Mouse (Mus musculus) megakaryocyte-erythroid progenitor cell, adult 5-6 weeks (primary cell): ENCODE results near the gene B230118H07Rik. TPM values are rescaled to one million over a fixed set of nuclear protein-coding genes. Genes with fewer than 3 reads are reported as not detected.
"Not testable (repeated sequence)": the region's sequence is repeated elsewhere in the genome, so short reads cannot be mapped to it uniquely, and the experiment has no call there.

Experiments
- ATAC-seq: replicated peaks from 2 replicates; pipeline ENCODE4 v1.8.0; 2016; ENCODE audit warnings: mild to moderate bottlenecking, inconsistent platforms; ENCODE audit not compliant: severe bottlenecking, poor library complexity, low FRiP score, low TSS enrichment
- total RNA-seq, 2 experiments: library from RNA; stranded (forward) in 1 of 2; stranded (reverse) in 1 of 2; fragments of 200-1000, 215-1000 nt in 1 of 2; fragments of >200 nt in 1 of 2; fragmentation: Nextera tagmentation in 1 of 2; gene quantifications; 2 replicates each; pipeline ENCODE4 v1.2.3; 2014 to 2017

Gene B230118H07Rik
- total RNA-seq, 2 experiments from 2014 or later: 34.1 to 45.4 TPM

DNA sequence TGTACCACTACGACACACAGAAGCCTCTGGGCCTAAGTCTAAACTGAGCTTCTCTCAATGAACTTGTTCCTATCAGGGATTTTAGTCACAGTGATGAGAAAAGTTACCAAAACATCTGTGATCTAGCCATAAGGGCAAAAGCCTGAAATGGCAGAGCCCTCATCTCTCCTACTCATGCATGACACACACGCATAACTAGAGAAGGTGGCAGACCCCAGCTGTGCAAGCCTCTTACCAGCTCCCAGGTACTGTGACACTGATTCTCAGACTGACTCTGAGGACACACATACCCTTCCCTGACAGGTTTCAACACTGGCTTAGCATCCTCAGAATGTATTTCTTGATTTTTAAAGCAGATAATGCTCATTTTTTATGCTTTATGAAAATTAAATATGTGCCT is 103.7 kb downstream of the B230118H07Rik start:
- ATAC-seq: no peak

DNA sequence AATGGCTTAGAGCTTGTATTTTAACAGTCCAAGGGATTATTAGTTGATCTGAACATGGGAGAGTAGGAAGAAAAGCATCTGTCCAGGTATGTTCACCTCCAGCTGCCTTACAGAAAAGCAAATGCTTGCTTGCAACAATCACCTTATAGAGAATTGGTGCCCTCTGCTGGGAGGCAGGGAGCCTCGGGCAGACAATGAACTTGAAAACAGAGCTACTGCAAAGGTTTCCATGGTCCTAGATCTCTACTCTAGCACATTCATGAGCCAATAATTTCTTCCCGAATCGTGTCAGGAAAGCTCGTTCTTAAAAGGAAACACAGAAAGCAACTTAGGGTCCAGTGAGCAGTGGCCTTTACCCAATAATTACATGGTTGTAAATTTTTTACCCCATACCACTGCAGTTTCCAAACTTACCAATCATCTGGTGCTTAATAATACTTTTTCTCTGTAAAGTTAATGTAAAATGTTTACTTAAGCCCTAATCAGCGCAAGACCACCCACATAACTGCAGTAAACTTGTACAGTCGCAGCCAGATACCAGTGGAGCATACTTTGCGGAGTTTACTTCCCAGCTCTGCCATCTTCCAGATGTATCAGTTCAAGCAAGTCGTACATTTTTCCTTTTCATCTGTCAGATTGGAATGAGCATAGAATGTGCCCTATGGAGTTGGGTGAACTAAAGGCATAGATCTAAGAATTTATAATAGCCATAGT is 105.5 kb downstream of the B230118H07Rik start:
- no peak for ATAC-seq

DNA sequence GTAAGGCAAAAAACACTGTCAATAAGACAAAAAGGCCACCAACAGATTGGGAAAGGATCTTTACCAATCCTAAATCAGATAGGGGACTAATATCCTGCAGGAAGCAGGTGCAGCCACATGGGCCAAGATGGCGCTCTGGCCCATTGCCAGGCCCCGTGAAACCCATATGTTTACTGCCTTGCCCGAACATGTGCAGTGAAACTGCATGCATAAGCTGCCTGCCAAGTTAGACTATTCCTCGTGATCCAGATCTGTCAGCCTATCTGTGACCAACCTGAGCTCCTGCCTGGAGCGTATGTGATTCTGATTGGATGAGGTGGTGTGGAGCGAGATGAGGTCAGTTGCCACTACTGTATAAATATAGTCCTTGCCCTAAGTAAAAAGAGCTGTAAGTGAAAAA is 112.4 kb downstream of the B230118H07Rik start:
- not testable (repeated sequence) for ATAC-seq

DNA sequence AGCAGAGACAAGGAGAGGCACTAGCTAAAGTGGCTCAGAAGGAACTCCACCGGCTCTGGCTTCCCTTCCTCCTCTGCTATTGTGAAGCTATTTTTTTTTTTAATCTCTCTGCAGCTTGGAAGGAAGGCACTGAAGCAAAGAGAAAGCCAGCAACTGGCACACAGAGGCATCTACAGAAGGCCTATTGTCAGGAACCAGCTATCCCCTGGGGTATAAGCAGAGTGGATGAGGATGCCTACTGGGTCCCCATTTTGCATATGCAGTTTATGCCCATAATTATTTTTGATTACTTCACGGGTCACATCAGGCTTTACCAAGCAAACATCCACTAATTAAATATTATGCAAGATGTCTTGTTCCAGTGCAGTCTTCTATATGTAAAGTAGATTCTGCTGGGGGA is 115.6 kb downstream of the B230118H07Rik start:
- no peak for ATAC-seq

DNA sequence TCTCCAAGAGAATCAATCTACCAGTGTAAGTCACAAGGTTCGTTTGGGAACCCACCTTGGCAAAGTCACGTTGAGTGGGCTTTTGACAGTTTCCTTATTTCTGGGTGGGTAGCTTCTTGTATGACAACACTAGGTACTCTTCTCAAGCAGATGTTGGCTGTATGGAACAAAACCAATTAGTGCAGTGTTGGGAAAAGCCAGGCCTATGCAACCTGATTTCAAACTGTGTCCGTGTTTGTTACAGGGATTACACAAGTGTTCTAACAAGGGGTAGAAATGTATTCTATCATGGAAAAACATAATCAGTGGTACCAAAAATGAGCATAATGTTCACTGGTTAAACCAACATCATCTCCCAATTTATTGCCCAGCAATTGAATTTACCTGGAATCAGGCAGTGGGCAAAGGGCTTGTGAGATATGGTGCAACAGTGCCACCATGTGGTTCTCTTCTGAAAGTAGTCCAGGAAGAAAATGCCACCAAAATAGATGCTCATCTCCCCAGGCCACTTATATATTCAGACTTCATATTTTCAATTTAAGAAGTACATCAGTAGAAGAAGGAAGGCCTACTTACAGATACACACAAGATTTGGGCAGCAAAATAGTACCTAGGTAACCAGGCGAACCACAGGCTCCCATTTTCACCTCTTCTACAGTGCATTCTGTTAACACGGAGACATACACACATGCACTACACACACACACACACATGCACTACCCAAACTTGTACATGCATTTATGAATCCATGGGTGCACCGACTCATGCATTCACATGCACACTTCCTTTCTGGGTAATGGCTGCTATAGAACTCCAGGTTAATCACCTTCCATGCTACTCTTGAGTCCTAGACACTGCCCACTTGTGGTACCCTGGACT is 123.6 kb downstream of the B230118H07Rik start:
- no peak for ATAC-seq

DNA sequence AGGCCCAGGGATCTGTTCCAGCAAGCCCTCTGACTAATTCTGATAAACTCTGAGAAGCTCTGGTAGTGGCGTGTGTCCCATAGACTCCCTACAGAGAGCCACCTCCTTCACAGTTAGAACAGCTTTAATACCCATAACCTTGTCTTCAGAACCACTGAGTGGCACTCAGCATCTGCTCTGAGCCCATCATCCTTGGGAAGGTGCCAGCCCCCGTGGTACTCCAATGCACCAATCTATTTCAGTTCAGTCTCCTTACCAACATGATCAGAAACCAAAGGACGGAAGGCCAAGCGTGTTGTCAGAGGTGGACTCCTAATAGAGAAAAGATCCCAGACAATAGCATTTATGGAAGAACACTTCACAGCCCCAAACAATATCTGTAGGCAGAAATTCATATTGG is 124.2 kb downstream of the B230118H07Rik start:
- ATAC-seq: no peak

DNA sequence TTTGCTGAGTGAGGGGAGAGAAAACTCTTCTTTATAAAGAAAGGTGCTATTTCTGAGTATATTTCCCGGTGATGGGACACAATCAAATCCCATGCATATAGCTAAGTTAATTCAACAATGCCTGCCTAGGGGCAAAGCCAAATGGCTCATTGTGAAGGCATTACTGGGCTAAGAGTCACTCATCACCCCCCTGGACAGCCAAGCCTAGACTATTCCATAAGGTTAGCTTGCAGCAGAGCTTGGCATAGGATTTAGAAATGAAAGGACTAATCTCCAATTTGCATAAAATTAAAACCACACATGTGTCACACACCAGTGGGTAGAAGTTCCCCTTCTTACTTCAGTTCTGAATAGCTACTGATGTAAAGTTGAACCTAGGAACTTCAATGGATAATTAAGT is 128.8 kb downstream of the B230118H07Rik start:
- ATAC-seq: no peak

DNA sequence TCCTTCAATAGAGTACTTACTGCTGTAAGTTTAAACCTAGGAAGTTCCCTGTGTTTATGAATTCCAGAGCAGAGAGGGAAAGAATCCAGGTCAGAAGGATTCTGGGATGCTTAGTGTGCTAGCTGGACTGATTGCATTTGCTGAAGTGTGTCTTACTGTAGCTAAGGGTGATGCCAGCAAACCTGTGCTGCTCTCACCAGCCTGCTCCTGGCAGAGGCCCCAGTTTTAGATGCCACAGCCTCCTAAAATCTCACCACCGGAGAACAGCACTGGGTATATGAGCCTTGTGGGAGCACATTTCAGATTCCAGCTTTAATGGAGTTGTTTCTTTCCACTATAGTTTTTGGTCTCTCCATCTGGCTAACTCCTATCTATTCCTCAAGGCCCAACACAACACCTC is 129.4 kb downstream of the B230118H07Rik start:
- no peak for ATAC-seq

Other genes with a start within 250 kb of the B230118H07Rik start
- gene Rag2, start 24.8 kb downstream of the B230118H07Rik start, total RNA-seq (2014; fragmentation: Nextera tagmentation): 0.35 and 0.90 TPM in 2 replicates
- 0.34 and 2.0 TPM in 2 replicates for gene Rag2, start 24.8 kb downstream of the B230118H07Rik start, total RNA-seq (2017)
- 0.99 and 2.2 TPM in 2 replicates for gene Rag1, start within 50 bp of the B230118H07Rik start, total RNA-seq (2014; fragmentation: Nextera tagmentation)
- gene Rag1, start within 50 bp of the B230118H07Rik start, total RNA-seq (2017): 0.23 and 1.1 TPM in 2 replicates
- 18.3 and 26.1 TPM in 2 replicates for gene Traf6, start 28.9 kb upstream of the B230118H07Rik start, total RNA-seq (2014; fragmentation: Nextera tagmentation)
- gene Traf6, start 28.9 kb upstream of the B230118H07Rik start, total RNA-seq (2017): 13.9 and 15.3 TPM in 2 replicates
- gene Prr5l, start 233.5 kb upstream of the B230118H07Rik start, total RNA-seq (2014; fragmentation: Nextera tagmentation): 2.2 and 8.0 TPM in 2 replicates
- gene Prr5l, start 233.5 kb upstream of the B230118H07Rik start, total RNA-seq (2017): 0.47 TPM in 1 of 2 replicates, not detected in the other
- 16.2 and 20.5 TPM in 2 replicates for gene Commd9, start 236.7 kb upstream of the B230118H07Rik start, total RNA-seq (2014; fragmentation: Nextera tagmentation)
- gene Commd9, start 236.7 kb upstream of the B230118H07Rik start, total RNA-seq (2017): 16.0 and 34.9 TPM in 2 replicates